Mouse (Mus musculus) limb, embryonic 15.5 days (tissue): ENCODE results near the gene Wasf2. TPM values are rescaled to one million over a fixed set of nuclear protein-coding genes. Genes with fewer than 3 reads are reported as not detected.

Experiments
- ATAC-seq: fragments of 200-750 bp; cut with Nextera tagmentation; 2 replicates; pipeline ENCODE4 v1.8.0; 2017; ENCODE audit warnings: low read depth, moderate TSS enrichment; ENCODE audit not compliant: insufficient number of reproducible peaks, low FRiP score, low TSS enrichment
- H3K27ac ChIP-seq: fragments of 300-500 bp; sonication (generic); 2 replicates; pipeline ENCODE4 v1.5.1; 2015; ENCODE audit warnings: moderate library complexity, mild to moderate bottlenecking, inconsistent platforms
- H3K27me3 ChIP-seq: fragments of 300-500 bp; sonication (generic); 2 replicates; pipeline ENCODE4 v1.6.1; 2015; ENCODE audit warnings: inconsistent platforms
- H3K36me3 ChIP-seq: fragments of 300-500 bp; sonication (generic); 2 replicates; pipeline ENCODE4 v1.6.1; 2015; ENCODE audit warnings: inconsistent platforms
- H3K4me1 ChIP-seq: fragments of 300-500 bp; sonication (generic); 2 replicates; pipeline ENCODE4 v1.6.1; 2015; ENCODE audit warnings: inconsistent platforms
- H3K4me2 ChIP-seq: fragments of 300-500 bp; sonication (generic); 2 replicates; pipeline ENCODE4 v1.6.1; 2015; ENCODE audit warnings: mild to moderate bottlenecking, inconsistent platforms
- H3K4me3 ChIP-seq: fragments of 300-500 bp; sonication (generic); 2 replicates; pipeline ENCODE4 v1.5.1; 2015; ENCODE audit warnings: mild to moderate bottlenecking, inconsistent platforms
- H3K9ac ChIP-seq: fragments of 300-500 bp; sonication (generic); 2 replicates; pipeline ENCODE4 v1.6.1; 2015; ENCODE audit warnings: inconsistent platforms
- H3K9me3 ChIP-seq: fragments of 300-500 bp; sonication (generic); 2 replicates; pipeline ENCODE4 v1.6.1; 2016; ENCODE audit warnings: inconsistent platforms
- WGBS: fragments of 180-500 bp; shearing (Covaris S2); methylation state at CpG from one replicate; pipeline ENCODE4 v1.1.7; 2015; 5-methylcytosine and 5-hydroxymethylcytosine counted together
- polyA plus RNA-seq: library from polyadenylated mRNA; unstranded; fragments of >200 nt; fragmentation: Nextera tagmentation; extraction: Ambion mirVana; gene quantifications from 2 replicates; pipeline ENCODE4 v1.2.1, GENCODE M21; 2015

Wasf2 gene
- polyA plus RNA-seq, 1 experiment from 2014 or later = 117 TPM

GRCm38 (mm10) chr4:133130890-133131741 is 811 bp downstream of the Wasf2 start:
- Histone ChIP-seq H3K9me3 (no peaks in the 10 kb centered on the region), H3K4me3 (peak overlapping the region; percentile 95), H3K36me3 (peaks cover 6% of the 10 kb centered on the region; the same call in 1 of the 2 replicates), H3K27me3 (no peaks in the 10 kb centered on the region), H3K9ac (peak overlapping the region; percentile 93), H3K27ac (peak overlapping the region; percentile 91), H3K4me1 (peaks cover 14% of the 10 kb centered on the region), H3K4me2 (peak overlapping the region; percentile 78)
- ATAC-seq = no peak
- 2% methylated on average over 17 of the region's 17 CpGs for WGBS

- H3K9ac ChIP-seq = peak overlapping the region; percentile 93
- H3K27me3 ChIP-seq = no peaks in the 10 kb centered on the region
- no peaks in the 10 kb centered on the region for H3K9me3 ChIP-seq
- H3K27ac ChIP-seq = peak overlapping the region; percentile 91
- peaks cover 6% of the 10 kb centered on the region; the same call in 1 of the 2 replicates for H3K36me3 ChIP-seq
- WGBS = 4% methylated on average over 6 of the region's 6 CpGs
- H3K4me1 ChIP-seq = peaks cover 16% of the 10 kb centered on the region
- H3K4me2 ChIP-seq = peak overlapping the region; percentile 78
- no peak for ATAC-seq
- H3K4me3 ChIP-seq = peak overlapping the region; percentile 95
Observed at GRCm38 (mm10) chr4:133132027-133132426, 1.7 kb downstream of the Wasf2 start.

GRCm38 (mm10) chr4:133136946-133137345 is 6.6 kb downstream of the Wasf2 start:
- Histone ChIP-seq H3K9ac (no peak overlapping the region), H3K4me2 (no peak overlapping the region), H3K4me3 (no peak overlapping the region), H3K27ac (no peak overlapping the region), H3K36me3 (peaks cover 19% of the 10 kb centered on the region), H3K9me3 (no peaks in the 10 kb centered on the region), H3K4me1 (peaks cover 5% of the 10 kb centered on the region), H3K27me3 (no peaks in the 10 kb centered on the region)
- WGBS = 72% methylated on average over 1 of the region's 1 CpGs
- ATAC-seq = no peak

GRCm38 (mm10) chr4:133138971-133139370 is 8.7 kb downstream of the Wasf2 start:
- Histone ChIP-seq H3K27me3 (no peaks in the 10 kb centered on the region), H3K4me2 (no peak overlapping the region), H3K27ac (no peak overlapping the region), H3K9ac (no peak overlapping the region), H3K9me3 (no peaks in the 10 kb centered on the region), H3K4me1 (peaks cover 2% of the 10 kb centered on the region; the same call in 1 of the 2 replicates), H3K4me3 (no peak overlapping the region), H3K36me3 (peaks cover 16% of the 10 kb centered on the region)
- no peak for ATAC-seq
- 85% methylated on average over 4 of the region's 4 CpGs for WGBS

- peaks cover 8% of the 10 kb centered on the region; the same call in 1 of the 2 replicates for H3K4me1 ChIP-seq
- H3K36me3 ChIP-seq = 0 out of 2 replicates have a peak, but pooled peaks cover 4% of the 10 kb centered on the region
- H3K9ac ChIP-seq = no peak overlapping the region
- no peak overlapping the region for H3K4me2 ChIP-seq
- no peak overlapping the region for H3K4me3 ChIP-seq
- no peaks in the 10 kb centered on the region for H3K9me3 ChIP-seq
- no peaks in the 10 kb centered on the region for H3K27me3 ChIP-seq
- 94% methylated on average over 5 of the region's 5 CpGs for WGBS
- no peak overlapping the region for H3K27ac ChIP-seq
- no peak for ATAC-seq
Observed at GRCm38 (mm10) chr4:133155006-133155405, 24.7 kb downstream of the Wasf2 start.

GRCm38 (mm10) chr4:133155726-133156125 is 25.4 kb downstream of the Wasf2 start:
- 81% methylated on average over 6 of the region's 6 CpGs for whole genome bisulfite sequencing
- Histone ChIP-seq H3K27ac (no peak overlapping the region), H3K4me3 (no peak overlapping the region), H3K9ac (no peak overlapping the region), H3K4me2 (no peak overlapping the region), H3K9me3 (no peaks in the 10 kb centered on the region), H3K27me3 (no peaks in the 10 kb centered on the region), H3K4me1 (peaks cover 8% of the 10 kb centered on the region; the same call in 1 of the 2 replicates), H3K36me3 (peaks cover 10% of the 10 kb centered on the region)
- ATAC-seq = no peak

GRCm38 (mm10) chr4:133156422-133156821 is 26.1 kb downstream of the Wasf2 start:
- ATAC-seq = no peak
- Histone ChIP-seq H3K9ac (no peak overlapping the region), H3K36me3 (peaks cover 10% of the 10 kb centered on the region), H3K4me1 (peaks cover 8% of the 10 kb centered on the region; the same call in 1 of the 2 replicates), H3K9me3 (no peaks in the 10 kb centered on the region), H3K4me3 (no peak overlapping the region), H3K27me3 (no peaks in the 10 kb centered on the region), H3K4me2 (no peak overlapping the region), H3K27ac (0 out of 2 replicates have a peak overlapping the region, but pooled peaks have one; percentile 5)
- 60% methylated on average over 4 of the region's 4 CpGs for WGBS

- Histone ChIP-seq H3K4me1 (peaks cover 8% of the 10 kb centered on the region; the same call in 1 of the 2 replicates), H3K27me3 (no peaks in the 10 kb centered on the region), H3K36me3 (peaks cover 10% of the 10 kb centered on the region), H3K9me3 (no peaks in the 10 kb centered on the region), H3K27ac (0 out of 2 replicates have a peak overlapping the region, but pooled peaks have one; percentile 5), H3K4me3 (no peak overlapping the region), H3K9ac (no peak overlapping the region), H3K4me2 (no peak overlapping the region)
- WGBS = 71% methylated on average over 10 of the region's 10 CpGs
- ATAC-seq = no peak
Observed at GRCm38 (mm10) chr4:133156831-133157230, 26.5 kb downstream of the Wasf2 start.

GRCm38 (mm10) chr4:133159127-133159526 is 28.8 kb downstream of the Wasf2 start:
- ATAC-seq = no peak
- Histone ChIP-seq H3K27me3 (no peaks in the 10 kb centered on the region), H3K9ac (no peak overlapping the region), H3K4me3 (no peak overlapping the region), H3K27ac (0 out of 2 replicates have a peak overlapping the region, but pooled peaks have one; percentile 24), H3K4me2 (no peak overlapping the region), H3K36me3 (peaks cover 11% of the 10 kb centered on the region), H3K4me1 (peaks cover 8% of the 10 kb centered on the region; the same call in 1 of the 2 replicates), H3K9me3 (no peaks in the 10 kb centered on the region)
- 59% methylated on average over 6 of the region's 6 CpGs for WGBS

GRCm38 (mm10) chr4:133159646-133160045 is 29.3 kb downstream of the Wasf2 start:
- ATAC-seq = no peak
- Histone ChIP-seq H3K36me3 (peaks cover 16% of the 10 kb centered on the region), H3K4me3 (no peak overlapping the region), H3K9ac (no peak overlapping the region), H3K4me2 (no peak overlapping the region), H3K27me3 (no peaks in the 10 kb centered on the region), H3K4me1 (peaks cover 8% of the 10 kb centered on the region; the same call in 1 of the 2 replicates), H3K9me3 (no peaks in the 10 kb centered on the region), H3K27ac (0 out of 2 replicates have a peak overlapping the region, but pooled peaks have one; percentile 24)
- WGBS = 76% methylated on average over 4 of the region's 4 CpGs

GRCm38 (mm10) chr4:133160211-133160610 is 29.9 kb downstream of the Wasf2 start:
- Histone ChIP-seq H3K4me3 (no peak overlapping the region), H3K27me3 (no peaks in the 10 kb centered on the region), H3K9me3 (no peaks in the 10 kb centered on the region), H3K36me3 (peaks cover 21% of the 10 kb centered on the region), H3K27ac (no peak overlapping the region), H3K9ac (no peak overlapping the region), H3K4me1 (peaks cover 8% of the 10 kb centered on the region; the same call in 1 of the 2 replicates), H3K4me2 (no peak overlapping the region)
- ATAC-seq = no peak
- WGBS = 90% methylated on average over 8 of the region's 8 CpGs

- Histone ChIP-seq H3K27me3 (no peaks in the 10 kb centered on the region), H3K9me3 (no peaks in the 10 kb centered on the region), H3K9ac (no peak overlapping the region), H3K4me1 (peaks cover 8% of the 10 kb centered on the region; the same call in 1 of the 2 replicates), H3K4me3 (no peak overlapping the region), H3K36me3 (peaks cover 20% of the 10 kb centered on the region), H3K27ac (no peak overlapping the region), H3K4me2 (no peak overlapping the region)
- no peak for ATAC-seq
- 67% methylated on average over 4 of the region's 4 CpGs for WGBS
Observed at GRCm38 (mm10) chr4:133160821-133161220, 30.5 kb downstream of the Wasf2 start.
